ENCODE assay signal across 14 mouse cellular contexts in the genomic region with DNA sequence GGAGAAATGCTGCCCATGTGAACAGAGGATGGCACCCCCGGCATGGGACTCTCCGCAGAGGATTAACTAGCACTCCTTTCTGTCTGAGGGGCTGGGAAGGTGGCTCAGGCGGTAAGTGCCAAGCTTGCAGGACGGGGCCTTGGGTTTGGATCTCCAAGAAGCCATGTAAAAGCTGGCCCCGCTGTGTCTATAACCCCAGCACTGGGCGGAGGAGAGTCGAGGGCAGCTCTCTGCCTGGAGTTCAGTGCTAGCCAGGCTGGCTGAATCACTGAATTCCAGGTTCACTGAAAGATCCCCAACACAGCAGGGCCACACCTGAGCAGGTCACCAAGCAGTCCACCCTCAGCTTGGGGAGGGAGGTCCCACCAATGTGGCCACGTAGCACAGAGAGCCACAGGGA. TPM values are rescaled to one million over a fixed set of nuclear protein-coding genes. Genes with fewer than 3 reads are reported as not detected.
DNase-seq lines count a peak whose midpoint lies in the region; ATAC-seq lines count a peak whose summit lies in the region.
"Had no signal": no experiment of that assay in that cellular context is flagged by ENCODE, and none has a peak within 500 bp of the region (broad histone marks: within the 10 kb centered on the region; RNA-seq: fewer than 3 reads in every experiment).

No protein-coding gene starts in this region.

- no peak overlapping the region for H3K4me3 ChIP-seq in kidney, embryonic 15.5 days (replicated peaks)
- H3K4me3 ChIP-seq: forebrain, embryonic 10.5 days; intestine, embryonic 15.5 days; liver, embryonic 13.5 days had no signal

- H3K9me3 ChIP-seq in kidney, embryonic 15.5 days (replicated peaks): no peaks in the 10 kb centered on the region
- H3K9me3 ChIP-seq: forebrain, embryonic 10.5 days; G1E; intestine, embryonic 15.5 days; liver, embryonic 13.5 days had no signal

- no peak overlapping the region for H3K9ac ChIP-seq in kidney, embryonic 15.5 days
- H3K9ac ChIP-seq: intestine, embryonic 15.5 days; liver, embryonic 13.5 days had no signal

- H3K4me2 ChIP-seq in kidney, embryonic 15.5 days: no peak overlapping the region
- H3K4me2 ChIP-seq: intestine, embryonic 15.5 days; liver, embryonic 13.5 days had no signal

- ATAC-seq in cerebellum, adult (ENCODE audit: insufficient number of reproducible peaks, low FRiP score, low TSS enrichment): no peak
- ATAC-seq in kidney, embryonic 15.5 days (replicated peaks; ENCODE audit: low FRiP score): no peak
- ATAC-seq in inflammation-experienced regulatory T-cells, adult 6 months: no peak
- ATAC-seq: intestine, embryonic 15.5 days had no signal

- H3K27me3 ChIP-seq in kidney, embryonic 15.5 days: no peaks in the 10 kb centered on the region
- H3K27me3 ChIP-seq: intestine, embryonic 15.5 days; liver, embryonic 13.5 days had no signal

- peaks cover 42% of the 10 kb centered on the region for H3K4me1 ChIP-seq in kidney, embryonic 15.5 days

- H3K27ac ChIP-seq in kidney, embryonic 15.5 days: no peak overlapping the region
- H3K27ac ChIP-seq: forebrain, embryonic 10.5 days; intestine, embryonic 15.5 days; liver, embryonic 13.5 days had no signal

- peak; percentile 23 for DNase-seq in cerebellum, adult 11-12 months
- DNase-seq in kidney, postnatal 10 days: peak; percentile 6
- peak; percentile 9 to 58 for DNase-seq in spleen, postnatal 4 days (ENCODE audit: low spot score in 2 of 2)
- DNase-seq in spleen, postnatal 10 days (ENCODE audit: low spot score in 2 of 2): no peak
- peak; percentile 0 to 1 for DNase-seq in layer of hippocampus, postnatal 36 days
- DNase-seq: heart, adult 18-20 months; liver, embryonic 13.5 days; lung, postnatal 36 days had no signal

- peaks cover 50% of the 10 kb centered on the region for H3K36me3 ChIP-seq in kidney, embryonic 15.5 days
- H3K36me3 ChIP-seq: G1E had no signal

- WGBS in kidney, embryonic 15.5 days: 87% methylated on average over 8 of the region's 8 CpGs

RNA-seq across cellular contexts. Expression of a gene that starts 45.8 kb away (rescaled TPM):
- polyA plus RNA-seq in kidney, embryonic 15.5 days (2015; fragmentation: Nextera tagmentation; extraction: Ambion mirVana): 9.6 and 12.7 TPM in 2 replicates
- total RNA-seq in layer of hippocampus, postnatal 36 days (2021): 10 to 100 TPM; 44.2 to 49.7 TPM
- polyA plus RNA-seq in inflammation-experienced regulatory T-cells, adult 6 months (2017; shearing (Covaris generic)): 10 to 100 TPM in 1 of 3 experiments, 1 to 10 TPM in 2; 5.1 to 16.7 (median 5.2) TPM

Comparison
In these comparisons a context has a peak if more than half of its experiments do, and no peak if none do; other contexts are left out.
1. DNase-seq: peak in cerebellum, adult 11-12 months (single experiment), kidney, postnatal 10 days (single experiment), spleen, postnatal 4 days (2 of 2) and layer of hippocampus, postnatal 36 days (2 of 2); none in spleen, postnatal 10 days (0 of 2).